Mouse (Mus musculus): ENCODE measurements around the gene Bnip2. TPM values are rescaled to one million over a fixed set of nuclear protein-coding genes. Genes with fewer than 3 reads are reported as not detected.

Bnip2 gene
- polyA plus RNA-seq, 1 experiment from 2014 or later: 101 TPM

DNA sequence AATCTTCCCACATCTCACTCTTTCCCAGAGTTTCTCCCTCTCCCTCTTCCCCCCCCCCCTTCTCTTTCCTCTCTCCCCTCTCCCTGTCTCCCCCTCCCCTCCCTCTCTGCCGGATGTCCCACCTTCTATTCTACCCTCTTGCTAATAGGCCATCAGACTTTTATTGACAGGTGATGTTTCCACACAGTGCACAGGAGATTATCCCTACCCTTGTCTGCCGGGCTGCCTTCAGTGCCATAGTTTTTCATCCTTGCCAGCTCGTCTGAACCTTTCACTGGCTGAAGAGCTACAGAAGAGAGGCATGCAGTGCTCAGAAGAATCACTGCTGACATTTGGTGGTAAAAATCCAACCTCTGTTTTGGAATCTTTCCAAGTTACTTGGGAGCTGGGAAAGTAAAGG, 64.1 kb downstream of the Bnip2 start:
- 0 out of 2 replicates have a peak, but pooled peaks cover 5% of the 10 kb centered on the region for H3K9me3 ChIP-seq (replicated peaks)
- WGBS: 30% methylated on average over 3 of the region's 3 CpGs
- no peak overlapping the region for H3K9ac ChIP-seq
- no peak overlapping the region for H3K4me3 ChIP-seq (replicated peaks)
- no peak for ATAC-seq (replicated peaks; ENCODE audit: low FRiP score)
- H3K4me1 ChIP-seq: peaks cover 31% of the 10 kb centered on the region
- no peaks in the 10 kb centered on the region for H3K27me3 ChIP-seq
- H3K4me2 ChIP-seq: no peak overlapping the region
- no peaks in the 10 kb centered on the region for H3K36me3 ChIP-seq
- H3K27ac ChIP-seq: 0 out of 2 replicates have a peak overlapping the region, but pooled peaks have one; percentile 42

Other genes starting within 250 kb of the Bnip2 start
- 0.09 and 0.13 TPM in 2 replicates for gene Foxb1, start 228.5 kb upstream of the Bnip2 start, polyA plus RNA-seq (2015; fragmentation: Nextera tagmentation; extraction: Ambion mirVana)
- 183 and 204 TPM in 2 replicates for gene Gtf2a2, start 23.1 kb downstream of the Bnip2 start, polyA plus RNA-seq (2015; fragmentation: Nextera tagmentation; extraction: Ambion mirVana)
- gene Gcnt3, start 48.6 kb downstream of the Bnip2 start, polyA plus RNA-seq (2015; fragmentation: Nextera tagmentation; extraction: Ambion mirVana): 1.3 and 2.3 TPM in 2 replicates
- gene Fam81a, start 153.1 kb downstream of the Bnip2 start, polyA plus RNA-seq (2015; fragmentation: Nextera tagmentation; extraction: Ambion mirVana): 12.2 and 12.7 TPM in 2 replicates
- gene Myo1e, start 217.9 kb downstream of the Bnip2 start, polyA plus RNA-seq (2015; fragmentation: Nextera tagmentation; extraction: Ambion mirVana): 22.3 and 22.6 TPM in 2 replicates

Data from kidney, embryonic 15.5 days (tissue).